Mouse (Mus musculus) MEL (cell line): ENCODE data around the gene 2410002F23Rik. TPM values are rescaled to one million over a fixed set of nuclear protein-coding genes. Genes with fewer than 3 reads are reported as not detected.

Source experiments
- DNase-seq: peaks from one replicate; pipeline ENCODE4 v3.0.0; 2011; ENCODE audit warnings: low read depth, low spot score
- H3K27ac ChIP-seq: 2 replicates; pipeline ENCODE4 v1.5.1; 2012; ENCODE audit warnings: low read depth, mild to moderate bottlenecking, control low read depth, low read length, moderate library complexity; ENCODE audit not compliant: control insufficient read depth
- H3K27me3 ChIP-seq, 2 experiments: fragments of 150-350 bp in 1 of 2; sonication (generic) in 1 of 2; 2 replicates each; pipeline ENCODE4 v1.6.1; 2012; ENCODE audit warnings: low read length in 2 of 2, mild to moderate bottlenecking in 2 of 2, improper control_type of control experiment in 1 of 2, moderate library complexity in 1 of 2; ENCODE audit not compliant: insufficient read depth in 2 of 2, control insufficient read depth in 1 of 2
- H3K36me3 ChIP-seq, 2 experiments: 2 replicates each; pipeline ENCODE4 v1.6.1; 2012 to 2014; ENCODE audit warnings: low read length in 2 of 2, improper control_type of control experiment in 1 of 2, inconsistent platforms in 1 of 2, mild to moderate bottlenecking in 1 of 2; ENCODE audit not compliant: insufficient read depth in 2 of 2, control insufficient read depth in 1 of 2
- H3K4me1 ChIP-seq, 2 experiments: fragments of 150-350 bp in 1 of 2; sonication (generic) in 1 of 2; 2 replicates each; pipeline ENCODE4 v1.6.1; 2012; ENCODE audit warnings: low read length in 2 of 2, improper control_type of control experiment in 1 of 2, mild to moderate bottlenecking in 1 of 2; ENCODE audit not compliant: insufficient read depth in 2 of 2, control insufficient read depth in 1 of 2
- H3K4me3 ChIP-seq, 2 experiments: fragments of 150-350 bp in 1 of 2; sonication (generic) in 1 of 2; 2 replicates each; pipeline ENCODE4 v1.5.1; 2012; ENCODE audit warnings: low read depth in 2 of 2, low read length in 2 of 2, mild to moderate bottlenecking in 2 of 2, moderate library complexity in 2 of 2, control low read depth in 1 of 2, improper control_type of control experiment in 1 of 2; ENCODE audit not compliant: control insufficient read depth in 1 of 2, insufficient read depth in 1 of 2
- H3K79me2 ChIP-seq: 2 replicates; pipeline ENCODE4 v1.6.1; 2012; ENCODE audit warnings: mild to moderate bottlenecking, low read length, moderate library complexity; ENCODE audit not compliant: control insufficient read depth, poor library complexity, insufficient read depth
- H3K9ac ChIP-seq: 2 replicates; pipeline ENCODE4 v1.6.1; 2012; ENCODE audit warnings: low read depth, mild to moderate bottlenecking, control low read depth, low read length, moderate library complexity; ENCODE audit not compliant: control insufficient read depth, poor library complexity, severe bottlenecking
- H3K9me3 ChIP-seq: fragments of 150-350 bp; sonication (generic); replicated peaks from 2 replicates; pipeline ENCODE4 v1.6.1; 2012; ENCODE audit warnings: mild to moderate bottlenecking, low read length, improper control_type of control experiment, moderate library complexity; ENCODE audit not compliant: insufficient read depth
- BHLHE40 ChIP-seq: IDR thresholded peaks from 2 replicates; pipeline ENCODE4 v1.6.1; 2012; ENCODE audit warnings: low read depth, mild to moderate bottlenecking, inconsistent platforms, low read length, improper control_type of control experiment, borderline replicate concordance
- CTCF ChIP-seq, 3 experiments: IDR thresholded peaks in 2 of 3; conservative IDR thresholded peaks in 1 of 3; 2 replicates each; pipeline ENCODE4 v1.5.1; 2011 to 2012; ENCODE audit warnings: low read length in 3 of 3, low read depth in 2 of 3, mild to moderate bottlenecking in 2 of 3, improper control_type of control experiment in 1 of 3, inconsistent platforms in 1 of 3, mixed read lengths in 1 of 3, moderate library complexity in 1 of 3; ENCODE audit not compliant: control insufficient read depth in 1 of 3, insufficient read depth in 1 of 3, poor library complexity in 1 of 3, severe bottlenecking in 1 of 3
- E2F4 ChIP-seq: IDR thresholded peaks from 2 replicates; pipeline ENCODE4 v1.6.1; 2011; ENCODE audit warnings: low read depth, low read length, improper control_type of control experiment, borderline replicate concordance
- ELF1 ChIP-seq: IDR thresholded peaks from 2 replicates; pipeline ENCODE4 v1.6.1; 2014; ENCODE audit warnings: low read depth, mild to moderate bottlenecking, inconsistent platforms, low read length, improper control_type of control experiment, moderate library complexity
- GATA1 ChIP-seq: IDR thresholded peaks from 2 replicates; pipeline ENCODE4 v1.6.1; 2011; ENCODE audit warnings: low read depth, low read length, improper control_type of control experiment
- HCFC1 ChIP-seq: IDR thresholded peaks from 2 replicates; pipeline ENCODE4 v1.6.1; 2012; ENCODE audit warnings: low read depth, mild to moderate bottlenecking, inconsistent platforms, low read length, improper control_type of control experiment, moderate library complexity
- JUND ChIP-seq: IDR thresholded peaks from 2 replicates; pipeline ENCODE4 v1.6.1; 2011; ENCODE audit warnings: low read depth, mild to moderate bottlenecking, improper control_type of control experiment, low read length
- MXI1 ChIP-seq: IDR thresholded peaks from 2 replicates; pipeline ENCODE4 v1.6.1; 2011; ENCODE audit warnings: mild to moderate bottlenecking, low read depth, low read length, improper control_type of control experiment
- MYB ChIP-seq: IDR thresholded peaks from 2 replicates; pipeline ENCODE4 v1.6.1; 2011; ENCODE audit warnings: mild to moderate bottlenecking, low read depth, low read length, improper control_type of control experiment
- NELFE ChIP-seq: IDR thresholded peaks from 2 replicates; pipeline ENCODE4 v1.6.1; 2011; ENCODE audit warnings: low read depth, low read length, improper control_type of control experiment
- NRF1 ChIP-seq: IDR thresholded peaks from 2 replicates; pipeline ENCODE4 v1.6.1; 2014; ENCODE audit warnings: low read depth, mild to moderate bottlenecking, inconsistent platforms, low read length, improper control_type of control experiment, moderate library complexity; ENCODE audit not compliant: poor library complexity, insufficient read depth, severe bottlenecking
- POLR2AphosphoS2 ChIP-seq: IDR thresholded peaks from 2 replicates; pipeline ENCODE4 v1.6.1; 2011; ENCODE audit warnings: low read length, improper control_type of control experiment
- POLR2AphosphoS5 ChIP-seq: IDR thresholded peaks from 2 replicates; pipeline ENCODE4 v1.6.1; 2012; ENCODE audit warnings: low read depth, borderline replicate concordance, mild to moderate bottlenecking, inconsistent platforms, low read length, moderate library complexity, mixed read lengths
- RAD21 ChIP-seq: IDR thresholded peaks from 2 replicates; pipeline ENCODE4 v1.6.1; 2011; ENCODE audit warnings: mild to moderate bottlenecking, low read depth, low read length, improper control_type of control experiment
- RCOR1 ChIP-seq: IDR thresholded peaks from 2 replicates; pipeline ENCODE4 v1.6.1; 2012; ENCODE audit warnings: low read depth, mild to moderate bottlenecking, inconsistent platforms, low read length, improper control_type of control experiment
- SIN3A ChIP-seq: IDR thresholded peaks from 2 replicates; pipeline ENCODE4 v1.6.1; 2012; ENCODE audit warnings: low read length, improper control_type of control experiment, inconsistent platforms
- TAL1 ChIP-seq: IDR thresholded peaks from 2 replicates; pipeline ENCODE4 v1.6.1; 2012; ENCODE audit warnings: mild to moderate bottlenecking, inconsistent platforms, low read length, moderate library complexity, mixed read lengths
- UBTF ChIP-seq: IDR thresholded peaks from 2 replicates; pipeline ENCODE4 v1.6.1; 2012; ENCODE audit warnings: low read depth, mild to moderate bottlenecking, inconsistent platforms, low read length, improper control_type of control experiment, moderate library complexity, borderline replicate concordance; ENCODE audit not compliant: insufficient read depth
- USF1 ChIP-seq: IDR thresholded peaks from 2 replicates; pipeline ENCODE4 v1.6.1; 2014; ENCODE audit warnings: low read depth, mild to moderate bottlenecking, inconsistent platforms, low read length, improper control_type of control experiment, moderate library complexity
- USF2 ChIP-seq, 2 experiments: IDR thresholded peaks; 2 replicates each; pipeline ENCODE4 v1.6.1; 2011 to 2012; ENCODE audit warnings: improper control_type of control experiment in 2 of 2, low read length in 2 of 2, borderline replicate concordance in 1 of 2, inconsistent platforms in 1 of 2, low read depth in 1 of 2, mild to moderate bottlenecking in 1 of 2; ENCODE audit not compliant: insufficient read depth in 1 of 2
- ZKSCAN1 ChIP-seq: IDR thresholded peaks from 2 replicates; pipeline ENCODE4 v1.6.1; 2012; ENCODE audit warnings: low read depth, mild to moderate bottlenecking, inconsistent platforms, low read length, improper control_type of control experiment, moderate library complexity
- ZMIZ1 ChIP-seq: IDR thresholded peaks from 2 replicates; pipeline ENCODE4 v1.6.1; 2012; ENCODE audit warnings: low read depth, mild to moderate bottlenecking, inconsistent platforms, low read length, improper control_type of control experiment, moderate library complexity
- polyA plus RNA-seq, 2 experiments: library from polyadenylated mRNA; stranded (reverse) in 1 of 2; unstranded in 1 of 2; fragments of >175 nt in 1 of 2; fragments of >200 nt in 1 of 2; gene quantifications; 2 replicates each; pipeline versions ENCODE4 v1.2.1 to v1.2.4; 2012; ENCODE audit warnings: low replicate concordance in 2 of 2, low read depth in 1 of 2; ENCODE audit not compliant: insufficient read length in 2 of 2, insufficient read depth in 1 of 2, missing spikeins in 1 of 2
- total RNA-seq: library from RNA; depleted of rRNA; stranded (reverse); fragments of 300-350 nt; gene quantifications from 2 replicates; pipeline ENCODE4 v1.2.3, GENCODE M21; 2012

Gene 2410002F23Rik
- total and polyA plus RNA-seq, 3 experiments = 148 to 841 (median 174) TPM

- Histone ChIP-seq H3K36me3 (no peaks in the 10 kb centered on the region), H3K79me2 (no peaks in the 10 kb centered on the region), H3K9me3 (no peaks in the 10 kb centered on the region), H3K27me3 (no peaks in the 10 kb centered on the region), H3K9ac (no peak overlapping the region), H3K4me3 (no peak overlapping the region), H3K4me1 (no peaks in the 10 kb centered on the region), H3K27ac (no peak overlapping the region)
- TF ChIP-seq NELFE = no peak
- TF ChIP-seq MYB = no peak
- TF ChIP-seq CTCF (IDR thresholded peaks at IDR 0.05 in 2 of 3, conservative IDR thresholded peaks at IDR 0.05 in 1 of 3; ENCODE audit: control insufficient read depth in 1 of 3, insufficient read depth in 1 of 3, low read depth in 2 of 3, low read length in 3 of 3, poor library complexity in 1 of 3, severe bottlenecking in 1 of 3) = no peak
- no peak for TF ChIP-seq POLR2AphosphoS5
- no peak for TF ChIP-seq RCOR1
- no peak for TF ChIP-seq ZKSCAN1
- no peak for TF ChIP-seq SIN3A
- no peak for TF ChIP-seq RAD21
- no peak for TF ChIP-seq UBTF
- no peak for TF ChIP-seq BHLHE40
- no peak for TF ChIP-seq USF2 (IDR thresholded peaks at IDR 0.05; ENCODE audit: borderline replicate concordance in 1 of 2, insufficient read depth in 1 of 2, low read depth in 1 of 2, low read length in 2 of 2)
- TF ChIP-seq POLR2AphosphoS2 = no peak
- TF ChIP-seq NRF1 = no peak
- TF ChIP-seq USF1 = no peak
- no peak for TF ChIP-seq GATA1
- TF ChIP-seq MXI1 = no peak
- TF ChIP-seq ZMIZ1 = no peak
- no peak for DNase-seq
Observed at GRCm38 (mm10) chr7:44274096-44274495, 27.6 kb downstream of the 2410002F23Rik start.

GRCm38 (mm10) chr7:44275546-44275945, 29.0 kb downstream of the 2410002F23Rik start:
- H3K4me1 ChIP-seq = no peaks in the 10 kb centered on the region
- H3K9me3 ChIP-seq = no peaks in the 10 kb centered on the region
- no peaks in the 10 kb centered on the region for H3K27me3 ChIP-seq
- no peak for DNase-seq
- no peak overlapping the region for H3K27ac ChIP-seq
- no peak overlapping the region for H3K9ac ChIP-seq
- H3K4me3 ChIP-seq = no peak overlapping the region
- H3K36me3 ChIP-seq = no peaks in the 10 kb centered on the region
- H3K79me2 ChIP-seq = no peaks in the 10 kb centered on the region
- TF ChIP-seq ELF1 (no peak), HCFC1 (no peak), POLR2AphosphoS2 (no peak), JUND (no peak), SIN3A (no peak), E2F4 (no peak), TAL1 (no peak)
